Mouse (Mus musculus): Measurements from ENCODE around the gene Rbfox1.

- TF ChIP-seq MYOD1 (IDR thresholded peaks at IDR 0.05; ENCODE audit: control insufficient read depth, insufficient read length, low read depth) (no peak), CTCF (IDR thresholded peaks at IDR 0.05; ENCODE audit: control insufficient read depth, insufficient read depth, insufficient read length) (no peak), FOSL1 (IDR thresholded peaks at IDR 0.05; ENCODE audit: insufficient read depth, low read length, poor library complexity, severe bottlenecking) (no peak)
Observed at GRCm38 (mm10) chr16:6969986-6970385, 1084.8 kb downstream of the Rbfox1 start.

Data from C2C12 (cell line).